Mouse (Mus musculus) NIH3T3 (cell line): ENCODE results near the gene Ube2t.

Experiments used
- DNase-seq: peaks from one replicate; pipeline ENCODE4 v3.0.0-alpha.2; 2012; ENCODE audit warnings: low read depth

The Ube2t gene

DNA sequence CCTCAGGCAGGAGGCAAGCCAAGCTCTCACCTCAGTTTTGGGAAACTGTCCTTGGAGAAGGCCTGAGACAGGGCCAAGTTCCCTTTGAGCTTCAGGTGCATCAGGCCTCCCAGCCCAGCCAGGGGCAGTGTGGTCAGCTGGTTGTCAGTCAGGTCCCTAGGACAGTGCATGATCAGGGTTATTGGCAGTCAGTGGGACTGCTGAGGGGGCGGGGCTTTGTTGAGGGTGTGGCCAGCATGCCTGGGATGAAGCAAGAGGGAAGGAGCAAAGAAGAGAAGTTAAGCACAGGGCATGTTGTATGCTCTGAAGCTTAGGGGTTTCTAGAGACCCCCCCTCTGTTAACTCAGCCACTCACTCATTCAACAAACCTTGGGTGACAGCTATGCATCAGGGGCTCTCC lies 33.6 kb downstream of the Ube2t start:
- peak; percentile 46 for DNase-seq

DNA sequence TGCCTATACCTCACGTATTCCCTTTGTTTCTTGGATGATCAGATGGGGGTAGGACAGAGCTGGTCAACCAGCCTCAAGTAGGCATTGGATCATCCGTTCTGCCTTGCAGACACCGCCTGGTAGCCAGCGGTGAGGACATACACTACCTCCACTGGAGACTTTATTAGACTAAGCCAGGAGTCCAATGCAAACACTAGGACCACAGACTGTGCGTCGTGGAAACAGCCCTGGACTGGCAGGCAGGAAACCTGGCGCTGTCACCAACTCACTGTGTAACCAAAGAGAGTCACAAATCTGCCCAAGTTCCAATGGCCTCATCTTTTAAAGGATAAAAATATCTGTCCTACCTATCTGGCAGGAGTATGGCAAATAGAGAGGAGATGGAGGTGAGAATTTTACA lies 34.1 kb downstream of the Ube2t start:
- DNase-seq, result no peak

DNA sequence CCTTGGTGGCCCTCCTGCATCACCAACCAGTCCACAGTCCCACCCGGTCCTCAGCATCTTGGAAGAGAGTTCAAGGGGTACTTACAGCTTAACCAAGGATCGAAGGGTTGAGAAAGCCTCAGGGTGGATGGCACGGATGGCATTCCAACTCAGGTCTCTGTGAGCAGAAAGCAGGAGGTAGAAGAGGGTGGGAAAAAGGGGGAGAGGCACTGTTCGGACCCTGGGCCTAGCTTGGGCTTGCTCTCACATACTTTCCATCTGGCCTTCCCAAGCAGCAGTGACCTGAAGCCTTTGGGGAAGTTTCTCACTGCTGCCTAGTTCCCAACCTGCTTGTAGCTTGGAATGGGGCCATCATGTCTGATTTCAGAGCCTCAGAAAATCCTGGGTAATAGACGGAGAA lies 35.2 kb downstream of the Ube2t start:
- DNase-seq, result no peak

DNA sequence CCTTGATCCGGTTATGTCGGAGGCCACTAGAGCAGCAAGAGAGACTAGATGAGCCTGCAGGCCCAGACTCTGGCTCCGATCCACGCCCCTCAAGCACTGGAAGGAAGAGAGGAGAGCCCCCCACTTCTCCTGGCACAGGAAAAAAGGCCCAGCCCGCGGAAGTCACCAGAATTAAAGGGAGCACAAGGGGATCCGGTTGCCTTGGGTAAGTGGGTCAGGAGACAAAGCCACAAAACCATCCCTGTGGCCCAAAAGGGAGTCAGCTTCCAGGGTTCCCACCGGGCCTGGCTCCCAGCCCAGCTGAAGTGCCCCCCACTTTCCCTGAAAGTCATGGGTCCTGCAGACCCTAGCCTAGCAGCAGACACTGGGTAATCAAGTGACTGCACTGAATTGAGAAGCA lies 35.9 kb downstream of the Ube2t start:
- no peak for DNase-seq

- DNase-seq, result no peak
These were observed 38.2 kb downstream of the Ube2t start for GRCm38 (mm10) chr1:135000527-135000926.

GRCm38 (mm10) chr1:135003346-135003745 lies 41.0 kb downstream of the Ube2t start:
- DNase-seq, result no peak

DNA sequence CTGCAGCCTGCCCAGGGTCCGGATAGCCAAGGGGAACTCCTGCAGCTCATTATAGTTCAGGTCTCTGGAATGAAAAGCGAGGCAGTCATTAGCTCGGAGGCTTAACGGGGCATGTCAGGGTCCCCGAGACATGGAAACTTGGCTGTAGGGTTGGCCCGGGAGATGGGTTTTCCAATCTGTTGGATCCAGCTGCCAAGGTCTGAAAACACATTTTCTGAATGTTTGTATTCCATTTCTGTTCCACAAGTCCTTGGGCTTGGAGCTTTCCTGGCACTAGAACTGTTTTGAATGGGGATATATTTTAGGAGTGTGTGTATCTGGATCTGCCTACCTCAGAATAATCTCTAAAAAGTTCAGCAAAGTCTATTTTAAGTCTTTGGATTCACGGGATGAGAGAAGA lies 43.3 kb downstream of the Ube2t start:
- no peak for DNase-seq

GRCm38 (mm10) chr1:135009833-135010232 lies 47.5 kb downstream of the Ube2t start:
- DNase-seq, result no peak

DNA sequence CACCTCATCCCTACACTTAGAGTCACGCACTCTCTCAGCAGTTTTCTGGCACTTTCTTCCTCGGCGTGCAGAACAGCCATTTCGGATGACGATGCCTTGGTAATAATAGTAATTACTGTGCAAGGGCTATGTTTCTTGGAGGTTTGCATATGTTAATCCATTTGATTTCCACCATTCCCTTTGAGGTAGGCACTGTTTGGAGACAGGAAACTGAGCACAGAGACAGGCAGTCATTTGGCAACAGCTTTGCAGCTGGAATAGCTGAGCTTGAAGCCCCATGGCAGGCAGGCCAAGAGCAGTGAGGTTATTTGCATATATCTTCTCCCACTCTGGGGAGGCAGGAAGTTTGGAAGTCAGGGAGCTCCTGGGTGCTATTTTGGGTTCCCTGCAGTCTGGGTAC lies 49.5 kb downstream of the Ube2t start:
- no peak for DNase-seq

DNA sequence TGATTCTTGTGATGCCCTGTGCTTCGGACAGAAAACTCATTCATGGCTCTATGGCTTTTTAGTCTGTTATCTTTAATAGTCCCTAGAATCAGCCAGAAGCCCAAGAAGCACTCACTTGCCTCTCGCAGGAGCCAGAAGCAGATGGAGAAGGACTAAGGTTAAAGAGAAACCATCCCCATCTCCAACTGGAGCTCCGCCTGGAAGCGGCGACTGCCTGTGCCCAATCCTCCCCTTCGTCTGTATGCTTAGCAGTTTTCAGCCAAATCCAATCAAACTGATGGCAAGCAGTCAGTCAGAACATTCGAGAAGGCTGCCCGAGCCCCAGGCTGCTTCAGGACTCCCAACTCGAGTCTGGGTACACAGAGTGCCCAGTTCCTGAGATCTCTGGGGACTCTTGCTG lies 50.1 kb downstream of the Ube2t start:
- no peak for DNase-seq

- no peak for DNase-seq
These were observed 52.6 kb downstream of the Ube2t start for GRCm38 (mm10) chr1:135014921-135015445.

GRCm38 (mm10) chr1:135016907-135017655 lies 54.7 kb downstream of the Ube2t start:
- DNase-seq, result peak; percentile 65

DNA sequence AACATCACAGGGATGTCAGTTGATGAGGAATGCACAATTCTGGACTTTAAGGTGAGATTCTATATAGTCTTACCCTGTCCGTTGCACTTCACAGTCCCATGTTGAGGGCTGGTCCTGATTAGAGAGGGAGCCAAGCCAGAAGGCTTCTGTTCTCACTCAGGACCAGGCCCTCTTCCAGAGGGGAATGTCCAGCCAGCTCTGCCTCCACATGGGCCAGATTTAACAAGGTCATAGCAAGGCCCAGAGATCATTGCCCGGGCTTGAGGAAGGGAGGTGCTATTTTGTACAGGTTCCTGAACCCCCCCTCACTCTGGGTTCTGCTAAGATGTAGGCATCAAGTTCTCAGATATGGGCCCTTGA lies 55.3 kb downstream of the Ube2t start:
- DNase-seq, result peak; percentile 57

DNA sequence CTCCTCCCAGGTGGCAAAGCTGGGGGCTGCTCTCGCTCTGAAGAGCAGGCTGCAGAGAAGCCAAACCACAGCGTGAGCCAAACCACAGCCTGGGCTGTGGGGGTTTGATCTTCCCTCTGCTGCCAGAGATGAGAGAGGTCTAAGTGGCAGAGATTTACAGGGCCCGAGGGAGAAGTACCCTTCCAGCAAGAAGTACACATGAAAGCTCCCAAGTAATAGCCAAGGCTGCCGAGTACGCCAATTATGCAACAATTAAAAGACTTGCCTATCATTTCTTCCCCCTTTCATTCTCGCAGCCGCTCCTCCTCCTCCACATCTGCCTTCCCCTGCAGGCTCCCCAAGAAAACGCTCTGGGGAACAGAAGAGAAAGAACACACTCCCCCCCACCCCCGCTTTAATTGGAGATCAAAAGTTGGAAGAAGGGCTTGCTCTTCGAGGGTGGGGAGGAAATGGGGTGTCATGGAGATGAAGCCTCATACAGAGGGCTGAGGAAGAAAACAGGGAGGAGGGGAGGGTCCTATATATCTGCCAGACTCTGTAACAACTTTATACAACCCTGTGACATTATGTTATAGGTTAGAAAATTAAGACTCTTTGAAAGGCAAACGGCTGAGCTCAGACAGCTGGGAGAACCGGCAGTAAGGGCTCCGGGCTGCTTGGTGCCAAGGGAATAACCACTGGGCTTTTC lies 56.9 kb downstream of the Ube2t start:
- peak; percentile 62 for DNase-seq

- peak; percentile 14 for DNase-seq
These were observed 57.4 kb downstream of the Ube2t start for GRCm38 (mm10) chr1:135019775-135020167.

DNA sequence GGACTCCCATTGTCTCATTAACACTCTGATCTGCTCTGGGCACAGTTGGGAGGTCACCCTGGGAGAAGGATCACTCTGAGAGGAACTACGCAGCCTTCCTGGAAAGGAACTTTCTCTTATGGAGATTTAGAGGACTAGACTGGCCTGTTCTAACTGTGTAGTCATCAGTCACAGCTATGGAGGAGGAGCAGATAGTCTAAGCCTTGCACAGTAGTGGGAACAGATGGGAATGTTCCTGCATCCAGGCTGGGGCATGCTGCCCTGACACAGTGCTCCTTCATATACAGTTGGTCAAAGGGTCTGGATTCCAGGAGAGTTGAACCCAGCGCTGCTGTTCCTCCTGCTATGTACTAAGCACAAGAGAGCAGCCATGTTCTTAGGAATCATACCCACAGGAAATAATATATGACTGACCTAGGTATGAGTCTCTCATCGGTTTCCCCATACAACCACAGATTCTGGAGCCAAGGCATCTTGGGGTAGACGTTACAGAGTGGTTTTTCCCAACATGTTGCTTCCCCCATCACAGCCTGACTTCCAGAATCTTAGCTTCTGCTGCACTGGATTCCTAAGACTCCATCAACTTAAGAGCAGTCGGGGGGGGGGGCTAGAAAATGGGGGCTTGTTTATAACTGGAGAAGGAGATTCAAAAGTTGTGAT lies 58.0 kb downstream of the Ube2t start:
- DNase-seq, result peak; percentile 60

DNA sequence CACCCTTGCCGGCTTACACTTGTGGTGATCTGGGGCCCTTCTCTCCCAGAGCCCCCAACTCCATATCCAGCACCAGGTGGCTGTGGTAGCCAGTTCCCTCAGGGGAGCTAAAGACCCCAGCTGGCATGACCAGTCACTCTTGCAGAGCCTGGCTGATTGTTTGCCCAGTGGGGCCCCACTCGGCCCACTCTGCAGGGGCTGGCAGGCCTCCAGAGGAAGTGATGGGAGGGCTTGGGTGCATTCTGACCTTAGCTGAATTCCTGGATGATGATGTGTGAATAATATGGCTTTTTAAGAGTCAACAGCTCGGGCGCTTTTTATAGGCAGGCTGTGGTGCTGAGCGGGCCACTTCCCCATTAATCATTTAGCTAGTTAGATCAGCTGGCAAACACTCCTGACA lies 58.6 kb downstream of the Ube2t start:
- peak; percentile 78 for DNase-seq

DNA sequence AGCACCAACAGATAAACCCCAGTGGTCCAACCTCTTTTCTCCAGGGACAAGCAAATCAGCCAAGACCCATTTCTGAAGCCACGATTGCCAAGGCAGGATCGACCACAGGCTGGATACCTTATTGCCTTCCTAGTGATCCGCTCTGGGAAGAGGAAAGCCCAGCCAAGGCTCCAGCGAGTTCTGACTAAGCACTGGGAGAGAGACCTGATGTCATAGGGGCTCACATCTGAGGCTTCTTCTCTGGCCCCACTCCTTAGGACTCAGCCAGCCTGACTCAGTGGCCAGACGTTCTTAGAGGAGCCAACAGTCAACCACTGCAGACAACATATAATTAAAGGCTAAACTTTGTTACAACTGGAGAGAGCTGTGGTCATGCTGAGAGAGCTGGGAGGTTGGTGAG lies 59.6 kb downstream of the Ube2t start:
- peak; percentile 75 for DNase-seq

DNA sequence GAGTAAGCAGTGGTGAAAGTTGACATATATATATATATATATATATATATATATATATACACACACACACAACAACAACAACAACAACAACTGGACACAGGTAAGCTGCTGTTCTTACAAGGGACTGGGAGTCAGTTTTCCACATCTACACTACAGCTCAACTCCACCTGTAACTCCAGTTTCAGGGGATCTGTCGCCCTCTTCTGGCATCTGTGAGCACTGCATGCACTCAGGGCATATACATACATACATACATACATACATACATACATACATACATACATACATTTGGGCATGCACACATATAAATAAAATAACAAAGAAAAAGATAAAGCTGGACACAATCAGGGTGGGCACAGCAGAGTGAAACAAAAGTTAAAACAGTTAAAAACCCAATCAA lies 61.2 kb downstream of the Ube2t start:
- DNase-seq, result no peak
